Mouse (Mus musculus) mesoderm, embryonic 11.5 days (tissue): ENCODE data around the gene Pacsin1.
A peak's percentile ranks its signal among the peaks of the same experiment; 100 is the strongest.

Experiments used
- DNase-seq: peaks from one replicate; pipeline ENCODE4 v3.0.0-alpha.2; 2012; ENCODE audit warnings: low read depth, low spot score

Pacsin1 gene

DNA sequence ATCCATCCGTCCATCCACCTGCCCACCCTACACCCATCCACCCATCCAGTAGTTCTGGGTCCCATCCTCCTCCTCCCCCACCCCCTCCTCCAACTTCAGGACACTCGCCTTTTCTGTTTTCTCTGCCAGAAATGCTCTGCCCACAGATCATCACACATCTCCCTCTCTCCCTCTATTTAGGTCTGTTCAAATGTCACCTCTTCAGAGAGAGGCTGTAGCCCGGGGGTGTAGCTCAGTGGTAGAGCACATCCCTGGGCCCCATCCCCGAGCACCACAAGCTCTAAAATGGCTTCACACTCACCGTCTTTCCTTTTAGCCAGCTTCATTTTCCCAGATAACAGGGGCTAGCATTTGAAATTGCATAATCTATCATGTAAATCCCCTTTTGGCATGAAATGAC, 22.4 kb downstream of the Pacsin1 start:
- DNase-seq, result no peak

- DNase-seq, result peak; percentile 52
Observed at GRCm38 (mm10) chr17:27678924-27679813, 23.9 kb downstream of the Pacsin1 start.

- peak; percentile 91 for DNase-seq
Observed at GRCm38 (mm10) chr17:27684886-27685549, 29.7 kb downstream of the Pacsin1 start.

GRCm38 (mm10) chr17:27685550-27685913, 30.2 kb downstream of the Pacsin1 start:
- no peak for DNase-seq

GRCm38 (mm10) chr17:27686395-27686794, 31.1 kb downstream of the Pacsin1 start:
- no peak for DNase-seq

GRCm38 (mm10) chr17:27690993-27691693, 35.8 kb downstream of the Pacsin1 start:
- no peak for DNase-seq

GRCm38 (mm10) chr17:27699641-27700244, 44.4 kb downstream of the Pacsin1 start:
- DNase-seq, result no peak

GRCm38 (mm10) chr17:27700812-27701211, 45.5 kb downstream of the Pacsin1 start:
- DNase-seq, result no peak

- DNase-seq, result no peak
Observed at GRCm38 (mm10) chr17:27701856-27702255, 46.5 kb downstream of the Pacsin1 start.

DNA sequence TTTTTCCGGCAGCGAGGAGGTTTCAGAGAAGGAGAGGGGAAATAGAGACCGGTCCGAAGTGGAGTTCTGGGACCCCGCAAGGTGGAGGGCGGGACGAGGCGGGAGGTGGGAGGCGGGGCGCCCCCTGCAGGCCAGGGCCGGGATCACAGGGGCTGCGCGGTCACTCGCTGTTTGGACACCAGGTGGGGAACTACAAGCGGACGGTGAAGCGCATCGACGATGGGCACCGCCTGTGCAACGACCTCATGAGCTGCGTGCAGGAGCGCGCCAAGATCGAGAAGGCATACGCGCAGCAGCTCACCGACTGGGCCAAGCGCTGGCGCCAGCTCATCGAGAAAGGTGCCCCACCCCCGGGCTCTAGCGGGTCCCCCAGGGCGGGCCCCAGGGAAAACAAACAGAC, 47.2 kb downstream of the Pacsin1 start:
- DNase-seq, result peak; percentile 69

GRCm38 (mm10) chr17:27703961-27704621, 48.8 kb downstream of the Pacsin1 start:
- peak; percentile 70 for DNase-seq

- no peak for DNase-seq
Observed at GRCm38 (mm10) chr17:27705661-27706060, 50.4 kb downstream of the Pacsin1 start.

GRCm38 (mm10) chr17:27707954-27708661, 52.8 kb downstream of the Pacsin1 start:
- peak; percentile 92 for DNase-seq

GRCm38 (mm10) chr17:27709650-27710049, 54.3 kb downstream of the Pacsin1 start:
- DNase-seq, result no peak

DNA sequence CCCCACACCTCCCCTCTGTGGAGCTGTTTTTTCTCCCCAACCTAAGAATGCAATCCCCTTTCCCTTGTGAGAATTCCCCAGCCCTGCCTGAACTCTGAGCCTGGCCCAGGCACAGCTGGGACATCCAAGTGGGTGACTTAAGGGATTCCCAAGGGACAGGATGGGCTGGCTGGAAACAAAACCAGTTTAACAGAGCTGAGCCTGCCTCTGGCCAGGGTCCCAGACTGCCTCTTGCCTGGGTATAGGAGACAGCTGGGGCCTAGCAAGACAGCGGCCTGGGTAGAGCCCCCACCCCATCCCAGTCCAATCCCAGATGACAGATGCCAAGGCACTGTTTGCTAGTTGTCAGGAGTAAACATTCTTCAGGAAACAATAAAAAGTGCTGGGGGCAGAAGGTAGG, 57.5 kb downstream of the Pacsin1 start:
- no peak for DNase-seq

DNA sequence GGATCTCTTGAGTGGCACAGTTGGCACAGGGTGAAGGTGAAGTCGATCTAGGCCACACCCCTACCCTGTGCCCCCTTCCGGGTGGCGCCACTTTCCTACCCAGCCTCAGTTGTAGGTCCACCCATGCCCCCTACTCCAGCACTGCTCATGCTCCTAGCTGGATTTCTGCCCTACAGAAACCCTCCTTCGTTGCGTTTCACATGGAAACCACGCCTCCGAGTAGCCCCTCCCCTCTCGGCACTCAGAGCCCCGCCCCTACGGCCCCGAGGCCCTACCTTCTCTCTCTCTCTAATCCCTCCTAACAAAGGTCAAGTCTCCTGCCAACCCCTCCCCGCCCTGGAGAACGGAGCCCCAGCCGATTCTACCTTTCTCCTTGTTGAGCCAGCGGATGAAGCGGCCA, 61.5 kb downstream of the Pacsin1 start:
- DNase-seq, result peak; percentile 46

- DNase-seq, result peak; percentile 31
Observed at GRCm38 (mm10) chr17:27718250-27718649, 62.9 kb downstream of the Pacsin1 start.

- DNase-seq, result no peak
Observed at GRCm38 (mm10) chr17:27719663-27720062, 64.4 kb downstream of the Pacsin1 start.

GRCm38 (mm10) chr17:27720326-27720725, 65.0 kb downstream of the Pacsin1 start:
- DNase-seq, result no peak

- no peak for DNase-seq
Observed at GRCm38 (mm10) chr17:27721125-27721664, 65.9 kb downstream of the Pacsin1 start.
